Mouse (Mus musculus) spleen, postnatal 36 days (tissue): ENCODE results near the gene Grin2a.

Experiments used
- DNase-seq, 2 experiments: peaks; one replicate each; pipeline ENCODE4 v3.0.0; 2022; ENCODE audit warnings: low spot score in 2 of 2, mixed read lengths in 1 of 2

The Grin2a gene

GRCm38 (mm10) chr16:9753045-9753444 is 242.3 kb downstream of the Grin2a start:
- no peak for DNase-seq

- DNase-seq, result no peak
Measured at GRCm38 (mm10) chr16:9752600-9752999, 242.8 kb downstream of the Grin2a start.

- no peak for DNase-seq
Measured at GRCm38 (mm10) chr16:9751045-9751569, 244.3 kb downstream of the Grin2a start.

- no peak for DNase-seq
Measured at GRCm38 (mm10) chr16:9749661-9750060, 245.7 kb downstream of the Grin2a start.

- DNase-seq, result no peak
Measured at GRCm38 (mm10) chr16:9742443-9742842, 252.9 kb downstream of the Grin2a start.

GRCm38 (mm10) chr16:9738679-9739078 is 256.7 kb downstream of the Grin2a start:
- no peak for DNase-seq

GRCm38 (mm10) chr16:9737131-9737530 is 258.2 kb downstream of the Grin2a start:
- no peak for DNase-seq

- DNase-seq, result no peak
Measured at GRCm38 (mm10) chr16:9735365-9736080, 259.8 kb downstream of the Grin2a start.

GRCm38 (mm10) chr16:9727603-9728002 is 267.8 kb downstream of the Grin2a start:
- DNase-seq, result no peak

- DNase-seq, result no peak
Measured at GRCm38 (mm10) chr16:9725578-9726113, 269.7 kb downstream of the Grin2a start.

GRCm38 (mm10) chr16:9711398-9711797 is 284.0 kb downstream of the Grin2a start:
- DNase-seq, result no peak

GRCm38 (mm10) chr16:9709921-9710320 is 285.4 kb downstream of the Grin2a start:
- DNase-seq, result no peak

- DNase-seq, result no peak
Measured at GRCm38 (mm10) chr16:9697141-9697540, 298.2 kb downstream of the Grin2a start.

GRCm38 (mm10) chr16:9694081-9694480 is 301.3 kb downstream of the Grin2a start:
- no peak for DNase-seq

- DNase-seq, result no peak
Measured at GRCm38 (mm10) chr16:9688523-9689140, 306.7 kb downstream of the Grin2a start.

GRCm38 (mm10) chr16:9680572-9680971 is 314.8 kb downstream of the Grin2a start:
- DNase-seq, result no peak

GRCm38 (mm10) chr16:9679994-9680393 is 315.4 kb downstream of the Grin2a start:
- DNase-seq, result no peak

- no peak for DNase-seq
Measured at GRCm38 (mm10) chr16:9678750-9679149, 316.6 kb downstream of the Grin2a start.

GRCm38 (mm10) chr16:9672390-9672789 is 323.0 kb downstream of the Grin2a start:
- DNase-seq, result no peak

GRCm38 (mm10) chr16:9671222-9671621 is 324.1 kb downstream of the Grin2a start:
- DNase-seq, result no peak

GRCm38 (mm10) chr16:9670750-9671161 is 324.6 kb downstream of the Grin2a start:
- no peak for DNase-seq

- no peak for DNase-seq
Measured at GRCm38 (mm10) chr16:9665896-9666295, 329.5 kb downstream of the Grin2a start.

- no peak for DNase-seq
Measured at GRCm38 (mm10) chr16:9664060-9664459, 331.3 kb downstream of the Grin2a start.
